Mouse (Mus musculus): Measurements from ENCODE around the gene Rgs6. TPM values are rescaled to one million over a fixed set of nuclear protein-coding genes. Genes with fewer than 3 reads are reported as not detected.

The Rgs6 gene
- polyA plus RNA-seq, 1 experiment from 2014 or later, result 0.36 TPM

- DNase-seq (no peak), ATAC-seq (ENCODE audit: low read depth) (no peak)
- Histone ChIP-seq H3K9me3 (replicated peaks) (no peaks in the 10 kb centered on the region), H3K4me1 (replicated peaks) (no peaks in the 10 kb centered on the region), H3K9ac (no peak overlapping the region), H3K4me3 (replicated peaks) (no peak overlapping the region), H3K36me3 (no peaks in the 10 kb centered on the region), H3K27me3 (no peaks in the 10 kb centered on the region), H3K4me2 (no peak overlapping the region), H3K27ac (no peak overlapping the region)
- WGBS (ENCODE audit: insufficient replicate concordance), result 69% methylated on average over 5 of the region's 5 CpGs
Measured at GRCm38 (mm10) chr12:82880711-82881110, 292.6 kb downstream of the Rgs6 start.

GRCm38 (mm10) chr12:82883079-82883478 is 295.0 kb downstream of the Rgs6 start:
- ATAC-seq (ENCODE audit: low read depth) (no peak), DNase-seq (no peak)
- H3K27me3 ChIP-seq, result no peaks in the 10 kb centered on the region
- H3K36me3 ChIP-seq, result no peaks in the 10 kb centered on the region
- H3K4me1 ChIP-seq (replicated peaks), result no peaks in the 10 kb centered on the region
- H3K4me2 ChIP-seq, result no peak overlapping the region
- H3K4me3 ChIP-seq (replicated peaks), result no peak overlapping the region
- no peak overlapping the region for H3K9ac ChIP-seq
- 73% methylated on average over 1 of the region's 1 CpGs for WGBS (ENCODE audit: insufficient replicate concordance)
- H3K27ac ChIP-seq, result no peak overlapping the region
- H3K9me3 ChIP-seq (replicated peaks), result no peaks in the 10 kb centered on the region

- no peaks in the 10 kb centered on the region for H3K4me1 ChIP-seq (replicated peaks)
- no peak overlapping the region for H3K4me3 ChIP-seq (replicated peaks)
- H3K36me3 ChIP-seq, result no peaks in the 10 kb centered on the region
- no peak overlapping the region for H3K9ac ChIP-seq
- no peaks in the 10 kb centered on the region for H3K9me3 ChIP-seq (replicated peaks)
- no peak for DNase-seq
- no peaks in the 10 kb centered on the region for H3K27me3 ChIP-seq
- ATAC-seq (ENCODE audit: low read depth), result no peak
- no peak overlapping the region for H3K27ac ChIP-seq
- WGBS (ENCODE audit: insufficient replicate concordance), result 58% methylated on average over 6 of the region's 6 CpGs
- no peak overlapping the region for H3K4me2 ChIP-seq
Measured at GRCm38 (mm10) chr12:82894971-82895838, 307.1 kb downstream of the Rgs6 start.

- DNase-seq (no peak), ATAC-seq (ENCODE audit: low read depth) (no peak)
- no peak overlapping the region for H3K4me2 ChIP-seq
- no peak overlapping the region for H3K27ac ChIP-seq
- H3K4me3 ChIP-seq (replicated peaks), result no peak overlapping the region
- no peaks in the 10 kb centered on the region for H3K4me1 ChIP-seq (replicated peaks)
- no peaks in the 10 kb centered on the region for H3K27me3 ChIP-seq
- 52% methylated on average over 1 of the region's 1 CpGs for WGBS (ENCODE audit: insufficient replicate concordance)
- no peaks in the 10 kb centered on the region for H3K36me3 ChIP-seq
- no peaks in the 10 kb centered on the region for H3K9me3 ChIP-seq (replicated peaks)
- no peak overlapping the region for H3K9ac ChIP-seq
Measured at GRCm38 (mm10) chr12:82905773-82906172, 317.7 kb downstream of the Rgs6 start.

- Histone ChIP-seq H3K4me2 (no peak overlapping the region), H3K9ac (no peak overlapping the region), H3K4me1 (replicated peaks) (no peaks in the 10 kb centered on the region; the same call in 1 of the 2 replicates), H3K27me3 (no peaks in the 10 kb centered on the region), H3K36me3 (no peaks in the 10 kb centered on the region), H3K4me3 (replicated peaks) (no peak overlapping the region), H3K27ac (no peak overlapping the region), H3K9me3 (replicated peaks) (no peaks in the 10 kb centered on the region)
- ATAC-seq (ENCODE audit: low read depth) (no peak), DNase-seq (no peak)
- 64% methylated on average over 2 of the region's 2 CpGs for WGBS (ENCODE audit: insufficient replicate concordance)
Measured at GRCm38 (mm10) chr12:82910846-82911245, 322.8 kb downstream of the Rgs6 start.

DNA sequence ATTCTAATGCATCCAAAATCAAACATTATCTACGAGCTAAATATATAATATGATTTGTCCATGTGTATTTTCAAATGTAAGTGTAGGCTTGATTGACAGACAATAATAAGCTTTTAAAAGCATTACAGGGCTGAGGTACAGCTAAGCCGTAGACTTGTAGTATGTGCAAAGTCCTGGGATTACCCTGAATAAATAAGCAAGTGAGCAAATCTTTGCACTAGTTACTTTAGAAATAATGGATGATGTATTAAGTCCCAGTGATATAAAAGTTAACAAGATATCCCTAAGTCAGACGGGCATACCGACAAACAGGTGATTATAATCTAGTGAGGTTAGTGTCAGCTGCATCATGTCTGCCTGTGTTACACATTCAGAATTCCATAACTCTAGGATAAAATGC is 326.0 kb downstream of the Rgs6 start:
- Histone ChIP-seq H3K4me1 (replicated peaks) (no peaks in the 10 kb centered on the region; the same call in 1 of the 2 replicates), H3K9ac (no peak overlapping the region), H3K4me3 (replicated peaks) (no peak overlapping the region), H3K9me3 (replicated peaks) (no peaks in the 10 kb centered on the region), H3K27me3 (no peaks in the 10 kb centered on the region), H3K36me3 (no peaks in the 10 kb centered on the region), H3K27ac (no peak overlapping the region), H3K4me2 (no peak overlapping the region)
- ATAC-seq (ENCODE audit: low read depth) (no peak), DNase-seq (no peak)
- 66% methylated on average over 4 of the region's 4 CpGs for WGBS (ENCODE audit: insufficient replicate concordance)

DNA sequence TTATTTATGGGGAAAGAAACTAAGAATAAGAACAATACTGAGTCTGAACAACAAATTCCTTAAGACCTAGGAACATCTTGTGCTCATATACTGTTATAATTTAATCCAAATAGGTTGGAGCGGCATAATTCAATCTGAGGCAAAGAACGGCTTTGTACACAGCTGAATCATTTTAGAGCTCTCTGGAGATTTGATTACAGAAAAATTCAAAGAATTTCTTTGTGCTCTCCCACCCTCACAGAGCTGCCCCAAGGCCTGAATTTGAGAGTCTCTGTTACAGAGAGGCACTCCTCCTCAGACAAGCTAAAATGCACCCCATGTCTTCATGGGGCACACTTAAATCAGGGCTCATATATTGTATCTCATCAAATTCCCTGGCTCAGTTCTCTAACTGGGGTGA is 332.1 kb downstream of the Rgs6 start:
- no peak overlapping the region for H3K27ac ChIP-seq
- no peak overlapping the region for H3K9ac ChIP-seq
- H3K4me1 ChIP-seq (replicated peaks), result no peaks in the 10 kb centered on the region
- WGBS (ENCODE audit: insufficient replicate concordance), result 77% methylated on average over 2 of the region's 2 CpGs
- ATAC-seq (ENCODE audit: low read depth) (no peak), DNase-seq (no peak)
- H3K36me3 ChIP-seq, result no peaks in the 10 kb centered on the region
- H3K9me3 ChIP-seq (replicated peaks), result no peaks in the 10 kb centered on the region
- no peaks in the 10 kb centered on the region for H3K27me3 ChIP-seq
- no peak overlapping the region for H3K4me3 ChIP-seq (replicated peaks)
- no peak overlapping the region for H3K4me2 ChIP-seq

DNA sequence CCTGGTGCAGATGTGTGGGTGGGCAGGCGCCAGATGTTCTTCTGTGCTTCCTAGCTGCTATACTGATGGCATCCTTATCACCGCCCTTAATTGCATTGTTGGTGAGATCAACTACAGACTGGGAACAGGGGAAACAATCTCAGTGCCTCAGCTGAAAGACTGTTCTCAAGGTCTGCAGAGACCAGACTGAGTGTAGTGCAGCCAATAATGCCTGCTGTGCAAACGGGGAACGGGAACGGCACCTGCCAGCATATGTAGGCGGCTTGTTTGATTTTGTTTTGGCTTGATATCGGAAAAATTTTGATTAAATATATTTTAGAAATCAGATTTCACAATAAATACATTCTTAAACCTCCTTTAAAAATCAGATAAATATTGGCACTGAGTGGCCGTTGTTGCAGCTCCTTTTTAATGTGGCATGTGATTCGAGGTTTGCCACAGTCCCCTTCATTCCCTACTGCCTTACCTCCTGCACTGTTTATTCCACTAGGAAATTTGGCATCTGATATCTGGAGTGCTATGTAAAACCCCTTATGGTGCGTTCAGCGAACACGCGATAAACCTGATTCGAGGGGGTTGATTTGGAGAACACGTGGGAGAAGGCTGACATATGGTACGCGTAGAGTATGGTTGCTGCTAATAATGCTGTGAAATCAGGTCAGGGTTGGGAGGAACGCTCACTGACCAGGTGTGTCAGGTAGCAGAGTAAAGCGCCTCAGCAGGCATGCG is 333.4 kb downstream of the Rgs6 start:
- Histone ChIP-seq H3K9me3 (replicated peaks) (no peaks in the 10 kb centered on the region), H3K4me1 (replicated peaks) (no peaks in the 10 kb centered on the region), H3K4me3 (replicated peaks) (no peak overlapping the region), H3K36me3 (no peaks in the 10 kb centered on the region), H3K27ac (no peak overlapping the region), H3K4me2 (no peak overlapping the region), H3K9ac (no peak overlapping the region), H3K27me3 (no peaks in the 10 kb centered on the region)
- WGBS (ENCODE audit: insufficient replicate concordance), result 76% methylated on average over 20 of the region's 20 CpGs
- ATAC-seq (ENCODE audit: low read depth) (no peak), DNase-seq (no peak)

GRCm38 (mm10) chr12:82922856-82923506 is 334.9 kb downstream of the Rgs6 start:
- DNase-seq (no peak), ATAC-seq (ENCODE audit: low read depth) (no peak)
- Histone ChIP-seq H3K9ac (no peak overlapping the region), H3K4me3 (replicated peaks) (no peak overlapping the region), H3K27me3 (no peaks in the 10 kb centered on the region), H3K27ac (no peak overlapping the region), H3K4me2 (no peak overlapping the region), H3K36me3 (no peaks in the 10 kb centered on the region), H3K4me1 (replicated peaks) (no peaks in the 10 kb centered on the region), H3K9me3 (replicated peaks) (no peaks in the 10 kb centered on the region)
- 59% methylated on average over 4 of the region's 4 CpGs for WGBS (ENCODE audit: insufficient replicate concordance)

DNA sequence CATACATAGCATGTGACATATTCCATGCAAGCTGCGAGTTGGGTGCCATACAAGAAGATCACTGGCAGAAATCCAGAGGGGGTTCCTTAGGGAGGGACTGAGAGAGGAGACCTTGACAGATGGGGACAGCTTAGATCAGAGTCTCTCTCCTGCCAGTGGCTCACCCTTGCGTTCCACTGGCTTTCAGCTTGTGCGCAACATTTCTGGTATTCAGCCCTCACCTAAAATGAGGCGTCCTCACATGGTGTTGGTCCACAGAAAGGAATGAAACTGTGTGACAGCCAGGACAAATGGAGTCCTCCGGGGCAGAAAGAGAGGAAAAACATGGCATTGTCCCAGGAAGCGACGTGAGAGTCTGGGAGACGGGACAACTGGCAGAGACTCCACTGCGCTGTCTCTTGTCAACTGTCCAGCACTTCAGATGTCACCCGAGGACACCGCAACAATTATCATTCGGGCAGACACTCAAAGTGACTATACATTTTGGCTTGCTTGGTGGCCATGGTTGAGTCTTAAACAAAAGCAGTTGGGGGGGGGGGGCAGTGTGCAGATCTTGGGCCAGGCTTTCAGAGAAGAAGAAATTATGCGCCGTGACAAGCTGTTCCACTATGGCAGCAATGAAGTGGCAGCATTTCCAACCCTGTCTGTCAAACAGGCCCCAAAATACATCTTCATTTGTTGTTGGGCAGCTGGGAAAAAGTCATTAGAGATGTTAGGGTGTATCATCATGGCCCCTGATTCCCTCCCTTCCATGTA is 344.8 kb downstream of the Rgs6 start:
- 79% methylated on average over 14 of the region's 14 CpGs for WGBS (ENCODE audit: insufficient replicate concordance)
- Histone ChIP-seq H3K9me3 (replicated peaks) (no peaks in the 10 kb centered on the region), H3K36me3 (no peaks in the 10 kb centered on the region), H3K27me3 (no peaks in the 10 kb centered on the region), H3K9ac (no peak overlapping the region), H3K4me2 (no peak overlapping the region), H3K4me3 (replicated peaks) (no peak overlapping the region), H3K4me1 (replicated peaks) (no peaks in the 10 kb centered on the region; the same call in 1 of the 2 replicates), H3K27ac (no peak overlapping the region)
- ATAC-seq (ENCODE audit: low read depth) (no peak), DNase-seq (no peak)
